Mouse (Mus musculus) spleen, postnatal 4 days (tissue): ENCODE results near the gene B4galt2.
A peak's percentile ranks its signal among the peaks of the same experiment; 100 is the strongest.

Source experiments
- DNase-seq, 2 experiments: peaks; one replicate each; pipeline ENCODE4 v3.0.0; 2022; ENCODE audit warnings: low spot score in 2 of 2

Gene B4galt2

GRCm38 (mm10) chr4:117882701-117883691, at the start of gene B4galt2:
TSS of gene B4galt2 (minus strand) at chr4:117883487.
- DNase-seq = no peak

DNA sequence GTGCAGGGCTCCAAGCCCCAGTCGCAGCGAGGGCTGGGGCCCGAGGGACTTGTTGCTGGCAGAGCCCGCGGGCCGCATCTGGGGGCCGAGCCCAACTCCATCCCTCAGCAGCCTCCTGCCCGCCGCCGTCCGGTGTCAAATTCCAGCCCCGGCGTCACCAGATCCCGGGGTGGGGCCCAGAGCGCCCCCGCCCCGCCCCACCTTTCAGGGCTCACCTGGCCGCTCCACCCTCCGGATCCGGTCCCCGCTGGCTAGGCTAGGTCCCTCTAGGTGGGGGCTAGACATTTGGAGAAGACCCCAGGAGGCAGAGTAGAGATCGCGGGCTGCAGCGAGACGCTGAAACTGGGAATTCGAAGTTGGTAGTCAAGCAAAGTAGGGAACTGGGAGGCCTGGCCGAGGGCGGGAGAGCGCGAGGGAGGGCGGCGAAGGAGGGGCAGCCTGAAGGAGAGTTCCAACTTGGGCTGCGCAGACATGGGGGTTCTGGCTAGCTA, 46.1 kb upstream of the B4galt2 start, which contains the start of gene Artn:
Artn (minus strand) TSS at position 373 of the 491 bp plus-strand sequence.
- peak; percentile 37 to 73 for DNase-seq

DNA sequence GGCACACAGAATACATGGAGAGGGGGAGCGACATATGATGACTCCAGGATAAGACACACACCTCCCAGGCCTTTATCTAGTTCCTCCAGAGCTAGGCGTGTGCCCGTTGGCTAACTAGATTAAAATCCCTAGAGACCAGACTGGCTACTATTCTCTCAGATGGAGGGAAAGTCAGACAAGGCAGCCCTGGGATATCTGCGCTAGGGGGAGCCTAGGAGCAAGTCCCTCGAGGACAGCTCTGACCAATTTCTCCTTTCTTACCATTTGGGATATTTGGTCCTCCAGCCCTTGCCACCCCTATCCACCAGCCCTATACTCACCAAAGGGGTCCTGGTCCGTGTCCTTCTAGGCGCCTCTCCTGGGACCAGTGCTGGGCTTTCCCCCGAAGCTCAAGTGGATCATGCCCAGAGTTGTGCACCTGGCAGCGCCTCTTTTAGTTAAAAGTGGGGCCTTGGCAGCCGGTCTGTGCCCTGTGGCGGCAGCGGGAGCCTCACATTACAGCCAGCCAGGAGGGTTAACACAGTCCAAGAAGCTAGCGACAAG, 45.5 kb upstream of the B4galt2 start:
- peak; percentile 80 to 85 for DNase-seq

- peak; percentile 29 to 76 for DNase-seq
Observed at GRCm38 (mm10) chr4:117928234-117928633, 44.9 kb upstream of the B4galt2 start.

GRCm38 (mm10) chr4:117926545-117927482, 43.5 kb upstream of the B4galt2 start:
- DNase-seq = peak; percentile 28 to 75

DNA sequence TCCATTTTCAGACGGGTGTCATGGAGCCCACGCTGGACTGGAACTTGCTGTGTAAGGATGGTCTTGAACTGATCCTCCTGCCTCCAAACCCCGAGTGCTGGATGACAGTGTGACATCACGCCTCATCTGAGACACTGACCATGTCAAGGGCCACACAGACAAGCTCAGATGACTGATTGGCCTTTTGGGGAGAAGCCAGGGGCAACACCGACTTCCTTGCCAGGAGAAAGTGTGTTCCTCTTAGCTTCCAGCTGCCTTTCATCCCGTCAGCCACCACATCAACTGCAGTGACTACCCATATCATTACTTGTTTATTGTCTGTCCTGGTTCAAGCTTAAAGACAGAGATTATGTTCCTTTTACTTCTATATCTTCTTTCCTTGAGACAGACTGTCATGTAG, 41.6 kb upstream of the B4galt2 start:
- DNase-seq = no peak

- DNase-seq = no peak
Observed at GRCm38 (mm10) chr4:117923450-117923849, 40.2 kb upstream of the B4galt2 start.

DNA sequence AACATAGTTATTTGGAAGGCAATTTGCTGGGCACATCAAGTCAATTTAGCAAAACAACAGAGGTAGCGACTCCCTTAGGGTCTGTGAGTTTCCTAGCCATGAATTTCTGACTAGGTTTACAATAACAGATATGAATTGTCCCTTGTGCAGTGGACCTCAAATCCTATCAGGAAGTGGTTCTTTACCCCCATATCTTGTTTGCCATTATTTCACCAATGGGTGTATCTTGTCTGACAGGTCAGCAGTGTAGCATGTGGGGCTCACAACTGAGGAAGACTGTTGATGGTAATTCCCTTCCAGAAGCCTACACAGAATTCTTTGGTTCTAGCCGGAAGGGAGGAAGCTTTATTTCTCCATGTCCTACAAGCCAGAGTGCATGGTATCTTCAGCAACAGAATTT, 38.1 kb upstream of the B4galt2 start:
- DNase-seq = no peak

GRCm38 (mm10) chr4:117918762-117919161, 35.5 kb upstream of the B4galt2 start:
- no peak for DNase-seq

DNA sequence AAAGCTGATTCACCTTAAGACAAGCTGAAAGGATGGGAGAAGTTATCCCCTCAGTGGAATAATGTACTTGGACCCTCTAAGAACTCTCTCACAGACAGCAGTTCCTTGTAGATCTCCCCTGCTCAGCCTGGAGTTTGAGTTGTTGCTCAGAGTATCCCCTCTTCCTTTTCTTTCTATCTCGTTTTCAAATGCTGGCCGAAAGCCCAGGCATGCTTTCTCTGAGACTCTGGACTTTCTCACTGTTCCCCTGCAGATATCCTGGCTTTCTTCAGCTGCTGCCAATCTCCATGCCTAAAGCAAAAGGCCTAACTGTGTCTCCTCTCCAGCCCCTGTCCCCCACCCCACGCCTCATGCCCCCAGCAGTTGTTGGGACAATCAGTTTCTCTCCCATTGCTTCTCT, 35.0 kb upstream of the B4galt2 start:
- no peak for DNase-seq

- DNase-seq = no peak
Observed at GRCm38 (mm10) chr4:117917847-117918246, 34.6 kb upstream of the B4galt2 start.

DNA sequence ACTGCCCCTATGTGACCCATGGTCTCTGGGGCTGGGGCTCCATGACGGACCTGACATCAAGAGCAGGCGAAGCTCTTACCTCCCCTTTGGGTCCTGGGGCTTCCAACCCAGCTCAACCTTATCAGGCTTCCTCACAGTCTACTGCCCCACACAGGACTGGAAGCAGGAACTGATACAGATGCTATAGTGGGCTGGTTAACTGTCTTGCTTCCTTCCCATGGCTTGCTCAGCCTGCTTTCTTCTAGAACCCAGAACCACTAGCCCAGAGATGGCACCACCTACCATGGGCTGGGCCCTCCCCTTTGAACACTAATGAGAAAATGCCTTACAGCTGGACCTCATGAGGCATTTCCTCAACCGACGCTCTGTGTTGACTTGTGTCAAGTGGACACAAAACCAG, 34.1 kb upstream of the B4galt2 start:
- no peak for DNase-seq

- no peak for DNase-seq
Observed at GRCm38 (mm10) chr4:117916386-117916785, 33.1 kb upstream of the B4galt2 start.

- DNase-seq = no peak
Observed at GRCm38 (mm10) chr4:117915489-117916105, 32.3 kb upstream of the B4galt2 start.

DNA sequence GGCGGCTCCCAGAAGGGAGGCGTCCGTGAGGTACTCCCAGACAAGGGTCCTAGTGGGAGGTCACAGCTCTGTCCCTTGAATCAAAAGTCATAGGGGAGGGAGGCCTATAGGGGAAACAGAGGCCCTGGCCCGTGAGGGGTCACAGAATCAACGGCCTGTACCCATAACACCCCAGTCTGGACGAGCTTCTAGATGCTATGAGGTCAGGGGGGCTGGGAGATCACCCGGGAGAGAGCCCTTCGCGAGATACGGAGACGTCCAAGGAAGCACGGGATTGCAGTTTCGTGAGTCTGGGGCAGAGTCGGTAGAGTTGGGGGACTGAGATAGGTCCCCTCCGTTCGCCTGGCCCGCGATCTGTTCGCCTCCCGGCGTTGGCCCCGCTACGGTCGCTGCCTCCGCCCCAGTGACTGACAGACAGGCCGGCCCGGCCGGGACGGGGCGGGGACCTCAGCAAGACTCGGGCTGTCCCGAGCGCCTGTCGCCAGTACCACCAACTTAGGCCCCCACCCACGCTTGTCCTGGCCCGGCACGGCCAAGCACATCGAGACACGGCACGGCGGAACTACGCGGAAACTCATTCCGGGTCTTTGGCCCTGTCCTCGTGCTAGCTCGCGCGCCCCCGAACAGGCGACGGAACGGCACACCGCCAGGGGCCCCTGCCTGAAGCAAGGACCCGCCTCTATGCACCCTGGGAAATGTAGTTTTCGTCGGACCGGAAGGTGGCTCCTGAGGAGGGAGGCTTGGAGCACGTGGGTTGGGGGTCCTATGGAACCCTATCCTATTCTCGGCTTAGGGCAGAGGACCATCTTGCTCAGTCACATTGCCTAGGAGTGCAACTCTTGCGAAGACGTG, 31.5 kb upstream of the B4galt2 start, which contains the start of gene Ipo13:
Ipo13 (minus strand) TSS at position 409 of the 852 bp plus-strand sequence.
- DNase-seq = peak; percentile 91 to 95

GRCm38 (mm10) chr4:117914031-117914430, 30.7 kb upstream of the B4galt2 start:
- peak in 1 of 2 experiments; percentile 22 for DNase-seq

DNA sequence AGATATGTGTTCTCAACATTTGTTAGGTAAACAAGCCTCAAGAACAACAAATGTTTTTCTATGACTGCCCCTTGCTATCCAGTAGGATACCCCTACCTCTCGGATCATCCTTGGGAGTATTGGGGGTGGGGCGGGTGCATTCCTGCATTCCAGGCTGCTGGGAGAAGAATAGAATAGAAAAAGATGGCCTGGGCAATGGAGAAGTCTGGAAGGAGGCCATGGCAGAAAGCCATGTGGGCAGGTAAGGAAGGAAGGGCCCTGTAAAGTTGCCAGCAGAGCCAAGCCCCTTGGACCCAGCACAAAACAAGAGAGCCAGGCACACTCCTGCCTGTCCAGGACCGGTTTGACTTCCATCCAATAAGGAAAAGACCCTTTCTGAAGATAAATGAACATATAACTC, 30.1 kb upstream of the B4galt2 start:
- peak in 1 of 2 experiments; percentile 12 for DNase-seq

GRCm38 (mm10) chr4:117912685-117913273, 29.5 kb upstream of the B4galt2 start:
- no peak for DNase-seq

DNA sequence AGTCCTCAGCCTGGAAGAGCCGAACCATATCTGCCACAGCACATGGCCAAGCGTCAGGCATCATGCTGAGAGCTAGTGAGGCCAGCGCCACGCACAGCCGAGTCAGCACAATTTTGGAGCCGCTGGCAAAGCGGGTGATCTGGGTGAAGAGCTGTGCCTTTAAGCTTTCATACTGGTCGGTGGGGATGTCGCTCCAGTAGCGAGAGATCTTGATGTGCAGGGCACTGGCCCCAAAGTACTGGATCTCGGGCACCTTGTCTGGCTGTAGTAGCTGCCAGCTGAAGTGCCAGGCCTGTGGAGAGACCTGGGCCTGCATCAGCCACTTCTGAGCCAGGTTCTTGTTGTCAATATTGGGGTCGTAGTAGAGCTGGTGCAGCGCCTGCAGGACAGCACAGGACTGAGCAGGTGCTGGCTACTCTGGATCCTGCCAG, 28.9 kb upstream of the B4galt2 start:
- peak in 1 of 2 experiments; percentile 11 for DNase-seq
